Mouse (Mus musculus): ENCODE measurements around the gene Mcemp1.

DNA sequence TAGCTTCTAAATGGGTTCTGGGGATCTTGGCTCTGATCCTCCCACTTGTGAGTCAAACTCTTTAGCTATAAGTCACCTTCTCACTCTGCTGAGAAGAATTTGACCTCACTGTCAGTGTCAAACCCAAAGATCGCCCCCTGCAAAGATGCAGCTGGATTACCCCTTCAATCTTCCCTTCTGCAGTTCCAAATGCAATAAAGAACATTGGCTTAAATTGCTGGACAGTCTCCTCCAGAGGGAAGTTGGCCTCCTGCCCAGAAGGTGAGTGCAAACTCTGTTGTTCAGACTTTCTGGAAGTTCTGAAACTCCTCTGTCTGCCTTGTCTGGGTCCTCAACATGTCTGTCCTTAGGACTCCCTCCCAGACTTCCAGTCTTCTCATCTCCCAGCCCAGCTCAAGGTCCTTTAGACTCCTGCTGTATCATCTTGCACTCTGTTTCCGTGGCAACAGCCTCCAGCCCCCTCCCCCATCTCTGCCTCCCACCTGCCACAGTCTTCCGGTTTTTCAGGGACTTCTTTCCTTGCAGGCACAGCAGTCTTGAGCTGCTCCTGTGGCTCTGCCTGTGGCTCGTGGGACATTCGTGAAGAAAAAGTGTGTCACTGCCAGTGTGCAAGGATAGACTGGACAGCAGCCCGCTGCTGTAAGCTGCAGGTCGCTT is 8.7 kb upstream of the Mcemp1 start:
- TF ChIP-seq POLR2A (IDR thresholded peaks at IDR 0.05; ENCODE audit: low read depth, low read length), result no peak
- no peak for TF ChIP-seq CTCF (IDR thresholded peaks at IDR 0.05; ENCODE audit: borderline replicate concordance, insufficient read depth, low read length)

Data from embryonic fibroblast, embryonic 13.5 days (primary cell).